Mouse (Mus musculus) small intestine, adult 2 months (tissue): ENCODE results near the gene Egfl8.

Source experiments
- CTCF ChIP-seq: fragments of 200-500 bp; IDR thresholded peaks from 2 replicates; pipeline ENCODE4 v1.5.1; 2012; ENCODE audit warnings: low read depth, mild to moderate bottlenecking, control low read depth, inconsistent platforms, low read length, moderate library complexity, mixed read lengths; ENCODE audit not compliant: insufficient replicate concordance, insufficient read length; ENCODE audit errors: extremely low read depth
- POLR2A ChIP-seq: fragments of 200-500 bp; IDR thresholded peaks from 2 replicates; pipeline ENCODE4 v1.6.1; 2012; ENCODE audit warnings: low read depth, mild to moderate bottlenecking, control low read depth, inconsistent platforms, low read length, moderate library complexity

DNA sequence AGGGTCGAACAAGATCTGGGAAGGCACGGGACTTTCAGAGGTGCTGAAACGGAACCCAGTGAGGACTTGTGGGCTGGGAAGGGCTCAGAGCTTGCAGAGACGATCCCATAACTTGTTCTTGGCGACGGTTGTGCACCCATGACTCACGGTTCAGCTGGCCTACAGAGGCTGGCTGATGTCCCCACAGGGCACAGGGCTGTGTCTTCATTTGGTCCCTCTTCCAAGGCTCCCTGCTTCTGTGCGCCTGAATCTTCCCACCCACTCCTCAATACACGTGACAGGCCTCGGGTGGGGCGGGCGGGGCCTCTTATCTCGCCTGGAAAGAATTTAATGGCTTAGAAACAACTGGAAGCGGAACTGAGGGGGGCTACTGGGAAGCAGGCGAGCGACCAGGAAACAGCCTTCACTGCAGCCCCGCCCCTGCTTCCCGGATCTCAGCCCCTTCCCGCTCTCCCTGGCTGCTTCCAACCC is 45.4 kb upstream of the Egfl8 start:
- no peak for TF ChIP-seq CTCF
- no peak for TF ChIP-seq POLR2A
